Mouse (Mus musculus) hindbrain, embryonic 13.5 days (tissue): ENCODE results near the gene Gm10338. TPM values are rescaled to one million over a fixed set of nuclear protein-coding genes. Genes with fewer than 3 reads are reported as not detected.
"Not testable (repeated sequence)": the region's sequence is repeated elsewhere in the genome, so short reads cannot be mapped to it uniquely, and the experiment has no call there.

Source experiments
- ATAC-seq: fragments of 200-750 bp; cut with Nextera tagmentation; 2 replicates; pipeline ENCODE4 v1.8.0; 2017; ENCODE audit warnings: moderate TSS enrichment; ENCODE audit not compliant: low FRiP score
- H3K27ac ChIP-seq: fragments of 300-500 bp; sonication (generic); 2 replicates; pipeline ENCODE4 v1.5.1; 2015; ENCODE audit warnings: inconsistent platforms, mild to moderate bottlenecking, moderate library complexity
- H3K27me3 ChIP-seq: fragments of 300-500 bp; sonication (generic); 2 replicates; pipeline ENCODE4 v1.6.1; 2015; ENCODE audit warnings: mild to moderate bottlenecking, inconsistent platforms
- H3K36me3 ChIP-seq: fragments of 300-500 bp; sonication (generic); 2 replicates; pipeline ENCODE4 v1.6.1; 2015; ENCODE audit warnings: mild to moderate bottlenecking, inconsistent platforms
- H3K4me1 ChIP-seq: fragments of 300-500 bp; sonication (generic); replicated peaks from 2 replicates; pipeline ENCODE4 v1.6.1; 2015; ENCODE audit warnings: inconsistent platforms
- H3K4me2 ChIP-seq: fragments of 300-500 bp; sonication (generic); 2 replicates; pipeline ENCODE4 v1.6.1; 2015; ENCODE audit warnings: inconsistent platforms, mild to moderate bottlenecking, moderate library complexity
- H3K4me3 ChIP-seq: fragments of 300-500 bp; sonication (generic); 2 replicates; pipeline ENCODE4 v1.5.1; 2015; ENCODE audit warnings: mild to moderate bottlenecking, inconsistent platforms
- H3K9ac ChIP-seq: fragments of 300-500 bp; sonication (generic); 2 replicates; pipeline ENCODE4 v1.6.1; 2015; ENCODE audit warnings: mild to moderate bottlenecking, inconsistent platforms
- H3K9me3 ChIP-seq: fragments of 300-500 bp; sonication (generic); 2 replicates; pipeline ENCODE4 v1.6.1; 2016; ENCODE audit warnings: inconsistent platforms
- WGBS: fragments of 180-500 bp; shearing (Covaris S2); methylation state at CpG from one replicate; pipeline ENCODE4 v1.1.7; 2015; 5-methylcytosine and 5-hydroxymethylcytosine counted together
- polyA plus RNA-seq: library from polyadenylated mRNA; unstranded; fragments of >200 nt; fragmentation: Nextera tagmentation; extraction: Ambion mirVana; gene quantifications from 2 replicates; pipeline ENCODE4 v1.2.1, GENCODE M21; 2015

The Gm10338 gene
- polyA plus RNA-seq = not detected in 2 replicates

- not testable (repeated sequence) for H3K27ac ChIP-seq, H3K27me3 ChIP-seq, H3K9me3 ChIP-seq, H3K4me1 ChIP-seq, H3K4me2 ChIP-seq, H3K36me3 ChIP-seq, H3K4me3 ChIP-seq, ATAC-seq, H3K9ac ChIP-seq
- WGBS = no CpG with 5 or more reads among the region's 2 CpGs
These were observed at the start of gene Gm10338 for GRCm38 (mm10) chr14:7595492-7595891. Gene Gm10338, minus strand, starts transcription at chr14:7595592.

DNA sequence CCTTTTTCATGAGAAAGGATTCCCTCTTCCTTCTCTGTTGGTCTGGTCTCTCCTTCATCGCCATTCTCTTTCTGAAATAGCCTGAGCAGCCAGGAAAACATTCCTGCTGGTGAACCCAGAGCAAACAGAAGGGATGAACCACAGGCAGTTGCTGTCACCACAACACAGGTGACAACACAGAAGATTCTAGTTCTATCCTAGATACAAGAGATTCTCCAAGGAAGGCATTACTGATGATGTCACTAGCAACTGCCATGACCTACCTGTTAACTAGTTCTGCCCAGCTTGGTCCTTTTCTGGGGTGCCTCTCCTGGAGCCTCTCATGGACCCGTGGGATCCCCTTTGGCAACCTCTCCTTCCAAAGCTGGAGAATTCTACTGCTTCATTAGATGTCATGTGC, 48.5 kb upstream of the Gm10338 start, which contains the start of gene Gm10128:
Gm10128 (minus strand) TSS at position 101 of the 400 bp plus-strand sequence.
- H3K4me1 ChIP-seq, H3K27ac ChIP-seq, H3K4me3 ChIP-seq, H3K36me3 ChIP-seq, H3K27me3 ChIP-seq, H3K9me3 ChIP-seq, H3K9ac ChIP-seq, ATAC-seq, H3K4me2 ChIP-seq: not testable (repeated sequence)
- WGBS = no CpG with 5 or more reads among the region's 2 CpGs

GRCm38 (mm10) chr14:7568382-7568781, 27.0 kb downstream of the Gm10338 start, which contains the start of gene Gm3558:
Gene Gm3558, minus strand, starts transcription at chr14:7568566.
- WGBS = no CpG with 5 or more reads among the region's 34 CpGs
- peak within 1 kb of the TSS; percentile 50 for H3K4me3 ChIP-seq
- H3K27me3 ChIP-seq, H3K9me3 ChIP-seq, H3K4me1 ChIP-seq, ATAC-seq, H3K27ac ChIP-seq, H3K36me3 ChIP-seq: not testable (repeated sequence)
- peak within 1 kb of the TSS; percentile 66 for H3K4me2 ChIP-seq
- peak within 1 kb of the TSS; percentile 71 for H3K9ac ChIP-seq

DNA sequence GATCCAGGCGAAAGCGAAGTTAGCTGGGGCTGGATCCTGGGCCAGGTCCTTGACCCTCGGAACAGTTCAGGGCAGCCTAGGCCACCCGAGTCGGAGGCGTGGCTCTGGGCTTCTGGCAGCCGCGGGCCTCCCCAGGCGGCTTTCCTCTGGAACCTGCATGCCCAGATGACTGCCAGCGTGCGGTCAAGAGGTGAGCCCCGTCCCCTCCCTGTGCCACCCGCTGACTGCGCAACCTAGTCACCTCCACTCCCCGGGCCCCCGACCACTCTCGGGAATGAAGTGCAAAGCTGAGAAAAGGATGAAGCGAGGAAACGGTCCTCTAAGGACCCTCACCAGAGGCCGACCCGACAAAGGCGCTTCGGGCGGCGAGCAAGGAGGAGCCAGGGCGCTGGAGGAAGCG, 27.5 kb downstream of the Gm10338 start:
- Histone ChIP-seq H3K4me3 (peak overlapping the region; percentile 50), H3K9ac (peak overlapping the region; percentile 71), H3K4me2 (peak overlapping the region; percentile 66)
- H3K27me3 ChIP-seq, ATAC-seq, H3K4me1 ChIP-seq, H3K9me3 ChIP-seq, H3K36me3 ChIP-seq, H3K27ac ChIP-seq: not testable (repeated sequence)
- WGBS = 0% methylated on average over 19 of the region's 27 CpGs

GRCm38 (mm10) chr14:7567266-7567665, 28.1 kb downstream of the Gm10338 start:
- not testable (repeated sequence) for ATAC-seq, H3K9me3 ChIP-seq

More at GRCm38 (mm10) chr14:7567266-7567665, 28.1 kb downstream of the Gm10338 start:
- not testable (repeated sequence) for H3K4me3 ChIP-seq, H3K36me3 ChIP-seq, H3K27ac ChIP-seq, H3K4me2 ChIP-seq, H3K9ac ChIP-seq, H3K27me3 ChIP-seq, H3K4me1 ChIP-seq
- WGBS = 5% methylated on average over 8 of the region's 9 CpGs

Other genes starting within 250 kb of the Gm10338 start
- gene Gm8374, start 230.5 kb downstream of the Gm10338 start, polyA plus RNA-seq = not detected in 2 replicates
- 0.17 TPM in 1 of 2 replicates, not detected in the other for gene Gm3755, start 144.7 kb downstream of the Gm10338 start, polyA plus RNA-seq
- gene Gm3752, start 111.8 kb downstream of the Gm10338 start, polyA plus RNA-seq = 8.1 and 10.0 TPM in 2 replicates
- 4.0 and 4.4 TPM in 2 replicates for gene Gm3558, start 27.0 kb downstream of the Gm10338 start, polyA plus RNA-seq
- not detected in 2 replicates for gene Gm10128, start 48.4 kb upstream of the Gm10338 start, polyA plus RNA-seq
- gene Gm26661, start 196.0 kb upstream of the Gm10338 start, polyA plus RNA-seq = not detected in 2 replicates
- gene Flnb, start 222.4 kb upstream of the Gm10338 start, polyA plus RNA-seq = 6.5 and 7.4 TPM in 2 replicates